Mouse (Mus musculus): ENCODE measurements around the gene Ccdc91. TPM values are rescaled to one million over a fixed set of nuclear protein-coding genes. Genes with fewer than 3 reads are reported as not detected.
A peak's percentile ranks its signal among the peaks of the same experiment; 100 is the strongest.

Ccdc91 gene
- polyA plus RNA-seq, 1 experiment from 2014 or later = 28.5 TPM

DNA sequence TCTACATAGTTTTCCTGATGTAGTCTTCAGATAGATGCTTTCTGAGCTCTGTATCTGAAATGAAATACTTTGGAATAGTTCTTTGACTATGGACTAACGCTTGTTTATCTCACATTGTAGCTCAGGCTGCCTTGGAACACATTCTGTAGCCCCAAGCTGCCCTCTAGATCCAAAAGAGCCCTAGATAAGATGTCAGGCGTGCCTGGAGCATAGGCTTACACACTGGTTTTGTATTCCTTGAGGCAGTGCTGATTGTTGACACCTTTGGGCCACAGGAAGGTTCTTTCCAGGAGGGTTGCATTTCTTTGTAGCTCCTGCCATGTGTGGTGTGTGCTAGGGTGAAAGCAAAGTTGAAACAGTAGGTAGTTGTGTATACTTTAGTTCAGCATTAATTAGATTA is 139.7 kb downstream of the Ccdc91 start:
- Histone ChIP-seq H3K9ac (replicated peaks; ENCODE audit: low read length) (no peak overlapping the region), H3K9me3 (ENCODE audit: low read length) (no peaks in the 10 kb centered on the region; the same call in 1 of the 2 replicates), H3K4me1 (ENCODE audit: insufficient read depth, low read length) (no peaks in the 10 kb centered on the region), H3K4me2 (replicated peaks; ENCODE audit: low read depth, low read length) (no peak overlapping the region), H3K27ac (ENCODE audit: low read length) (no peak overlapping the region), H3K4me3 (ENCODE audit: low read length) (no peak overlapping the region), H3K36me3 (ENCODE audit: insufficient read depth, low read length) (no peaks in the 10 kb centered on the region), H3K27me3 (ENCODE audit: insufficient read depth, low read length) (no peaks in the 10 kb centered on the region)
- WGBS = 76% methylated on average over 2 of the region's 2 CpGs
- ATAC-seq (ENCODE audit: low FRiP score, low TSS enrichment) = no peak

DNA sequence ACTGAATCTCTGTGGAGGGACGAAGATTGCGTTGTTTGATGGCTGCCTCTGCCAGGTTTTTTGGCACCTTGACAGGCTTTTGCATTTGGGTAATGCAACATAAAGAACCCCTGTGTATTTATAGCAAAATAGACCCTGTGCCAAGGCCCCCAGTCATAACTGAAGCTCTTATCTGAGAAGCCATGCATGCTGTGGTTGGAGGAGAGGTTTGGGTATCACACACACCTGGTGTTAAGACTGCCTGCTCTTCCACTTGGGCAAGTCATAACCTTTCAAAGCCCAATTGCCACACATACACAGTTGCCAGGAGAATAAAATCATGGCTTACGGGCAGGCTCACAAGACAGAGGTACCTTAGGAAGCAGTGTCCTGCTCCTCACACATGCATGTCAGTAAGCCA is 147.5 kb downstream of the Ccdc91 start:
- no peak overlapping the region for H3K4me3 ChIP-seq (ENCODE audit: low read length)
- no peaks in the 10 kb centered on the region; the same call in 1 of the 2 replicates for H3K9me3 ChIP-seq (ENCODE audit: low read length)
- no peak overlapping the region for H3K9ac ChIP-seq (replicated peaks; ENCODE audit: low read length)
- no peak for ATAC-seq (ENCODE audit: low FRiP score, low TSS enrichment)
- 0 out of 2 replicates have a peak, but pooled peaks cover 2% of the 10 kb centered on the region for H3K4me1 ChIP-seq (ENCODE audit: insufficient read depth, low read length)
- no peak overlapping the region for H3K27ac ChIP-seq (ENCODE audit: low read length)
- WGBS = 87% methylated on average over 3 of the region's 3 CpGs
- no peak overlapping the region for H3K4me2 ChIP-seq (replicated peaks; ENCODE audit: low read depth, low read length)
- H3K36me3 ChIP-seq (ENCODE audit: insufficient read depth, low read length) = no peaks in the 10 kb centered on the region; the same call in 1 of the 2 replicates
- no peaks in the 10 kb centered on the region for H3K27me3 ChIP-seq (ENCODE audit: insufficient read depth, low read length)

DNA sequence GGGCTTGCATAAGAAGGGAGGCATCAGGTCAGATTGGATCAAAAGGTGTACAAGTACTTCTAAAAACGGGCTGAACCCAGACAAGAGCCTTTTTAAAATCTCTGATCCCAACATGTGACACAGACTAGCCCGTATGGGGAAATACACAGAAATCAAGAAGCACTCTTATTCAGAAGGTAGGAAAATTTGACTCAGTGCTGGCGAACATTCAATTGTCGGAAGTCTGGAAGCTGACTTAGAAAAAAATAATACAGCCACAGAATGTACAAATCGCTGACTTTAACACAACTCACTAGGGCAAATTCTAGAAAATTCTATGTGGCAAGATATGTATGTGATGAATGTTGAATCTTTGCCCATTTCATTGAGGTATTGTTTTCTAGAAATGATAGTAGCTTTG is 160.8 kb downstream of the Ccdc91 start:
- no peak overlapping the region for H3K4me3 ChIP-seq (ENCODE audit: low read length)
- 0 out of 2 replicates have a peak, but pooled peaks cover 4% of the 10 kb centered on the region for H3K36me3 ChIP-seq (ENCODE audit: insufficient read depth, low read length)
- H3K4me1 ChIP-seq (ENCODE audit: insufficient read depth, low read length) = no peaks in the 10 kb centered on the region
- H3K4me2 ChIP-seq (replicated peaks; ENCODE audit: low read depth, low read length) = no peak overlapping the region
- no peak for ATAC-seq (ENCODE audit: low FRiP score, low TSS enrichment)
- no peaks in the 10 kb centered on the region for H3K27me3 ChIP-seq (ENCODE audit: insufficient read depth, low read length)
- H3K9me3 ChIP-seq (ENCODE audit: low read length) = no peaks in the 10 kb centered on the region
- no peak overlapping the region for H3K9ac ChIP-seq (replicated peaks; ENCODE audit: low read length)
- no peak overlapping the region for H3K27ac ChIP-seq (ENCODE audit: low read length)
- WGBS = 81% methylated on average over 5 of the region's 5 CpGs

DNA sequence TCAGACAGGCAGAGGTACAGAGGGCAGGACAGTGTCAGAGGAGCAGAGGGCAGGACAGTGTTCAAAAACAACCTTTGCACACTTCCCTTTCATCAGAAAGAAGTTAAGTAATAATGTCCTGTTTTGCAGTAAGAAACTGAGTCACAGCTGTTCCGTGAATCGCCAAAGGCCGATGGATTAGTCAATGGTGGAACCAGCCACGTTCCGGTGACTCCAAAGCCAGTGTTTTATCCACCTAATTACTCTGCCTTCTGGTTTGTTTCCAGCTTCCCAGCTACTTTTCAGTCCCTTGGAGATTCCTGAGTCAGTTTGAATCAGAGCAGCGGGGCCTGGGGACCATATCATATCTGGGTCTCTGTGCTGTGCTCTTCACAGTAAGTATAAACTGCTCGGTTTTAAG is 168.2 kb downstream of the Ccdc91 start:
- Histone ChIP-seq H3K27ac (ENCODE audit: low read length) (no peak overlapping the region), H3K4me2 (replicated peaks; ENCODE audit: low read depth, low read length) (no peak overlapping the region), H3K27me3 (ENCODE audit: insufficient read depth, low read length) (no peaks in the 10 kb centered on the region), H3K36me3 (ENCODE audit: insufficient read depth, low read length) (no peaks in the 10 kb centered on the region), H3K4me1 (ENCODE audit: insufficient read depth, low read length) (no peaks in the 10 kb centered on the region), H3K9me3 (ENCODE audit: low read length) (no peaks in the 10 kb centered on the region), H3K9ac (replicated peaks; ENCODE audit: low read length) (no peak overlapping the region), H3K4me3 (ENCODE audit: low read length) (no peak overlapping the region)
- no peak for ATAC-seq (ENCODE audit: low FRiP score, low TSS enrichment)
- 88% methylated on average over 7 of the region's 7 CpGs for WGBS

DNA sequence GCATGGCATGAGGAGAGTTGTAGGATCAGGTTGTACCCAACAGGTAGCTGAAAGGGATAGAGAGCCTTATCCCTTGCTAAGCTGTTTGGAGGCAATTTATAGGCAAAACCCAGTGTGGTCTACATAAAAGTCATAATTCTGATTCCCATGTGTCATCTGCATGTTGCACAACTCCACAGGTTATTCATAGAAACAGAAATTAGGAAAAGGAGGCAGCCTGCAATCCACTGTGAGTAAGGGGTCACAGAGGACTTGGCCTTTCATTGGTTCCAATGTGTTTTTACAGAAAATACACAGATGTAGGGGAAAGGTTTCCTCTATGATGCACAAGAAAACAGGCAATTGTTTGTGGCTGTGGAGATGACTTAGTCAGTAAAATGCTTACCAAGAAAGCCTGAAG is 168.8 kb downstream of the Ccdc91 start:
- no peaks in the 10 kb centered on the region for H3K9me3 ChIP-seq (ENCODE audit: low read length)
- no peak overlapping the region for H3K9ac ChIP-seq (replicated peaks; ENCODE audit: low read length)
- H3K4me3 ChIP-seq (ENCODE audit: low read length) = no peak overlapping the region
- no peak overlapping the region for H3K4me2 ChIP-seq (replicated peaks; ENCODE audit: low read depth, low read length)
- ATAC-seq (ENCODE audit: low FRiP score, low TSS enrichment) = no peak
- H3K36me3 ChIP-seq (ENCODE audit: insufficient read depth, low read length) = no peaks in the 10 kb centered on the region
- no peak overlapping the region for H3K27ac ChIP-seq (ENCODE audit: low read length)
- H3K4me1 ChIP-seq (ENCODE audit: insufficient read depth, low read length) = no peaks in the 10 kb centered on the region
- H3K27me3 ChIP-seq (ENCODE audit: insufficient read depth, low read length) = no peaks in the 10 kb centered on the region

DNA sequence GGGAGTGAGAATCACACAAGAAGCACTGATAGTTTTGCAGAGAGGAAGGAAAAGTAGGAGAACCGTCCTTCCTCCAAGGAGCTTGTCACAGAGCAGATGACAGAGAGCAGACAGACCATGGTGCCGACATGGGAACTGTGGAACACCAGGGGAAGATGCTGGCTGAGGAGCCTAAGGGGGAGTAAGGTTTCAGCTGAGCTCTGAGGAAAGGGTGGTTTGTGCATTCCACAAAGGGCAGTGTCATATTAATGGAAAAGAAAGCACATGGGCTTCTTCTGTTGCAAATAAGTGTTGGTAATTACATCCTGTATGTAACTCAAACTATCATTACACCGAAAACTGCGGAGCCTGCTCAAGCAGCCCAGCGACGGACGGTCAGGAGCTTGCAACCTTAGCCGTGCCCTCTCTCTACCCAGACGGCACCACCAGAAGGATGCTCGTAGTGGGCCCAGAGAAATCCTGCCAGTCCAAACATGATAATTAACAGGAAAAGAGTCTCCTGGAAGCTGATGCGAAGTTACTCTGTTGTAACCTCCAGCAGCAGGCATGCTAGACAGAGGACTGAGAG is 170.9 kb downstream of the Ccdc91 start:
- no peaks in the 10 kb centered on the region for H3K36me3 ChIP-seq (ENCODE audit: insufficient read depth, low read length)
- no peaks in the 10 kb centered on the region for H3K27me3 ChIP-seq (ENCODE audit: insufficient read depth, low read length)
- H3K4me3 ChIP-seq (ENCODE audit: low read length) = no peak overlapping the region
- ATAC-seq (ENCODE audit: low FRiP score, low TSS enrichment) = peak; percentile 44; the same call in 1 of the 2 replicates
- no peak overlapping the region for H3K9ac ChIP-seq (replicated peaks; ENCODE audit: low read length)
- no peak overlapping the region for H3K27ac ChIP-seq (ENCODE audit: low read length)
- 46% methylated on average over 11 of the region's 11 CpGs for WGBS
- no peaks in the 10 kb centered on the region for H3K4me1 ChIP-seq (ENCODE audit: insufficient read depth, low read length)
- no peaks in the 10 kb centered on the region for H3K9me3 ChIP-seq (ENCODE audit: low read length)
- H3K4me2 ChIP-seq (replicated peaks; ENCODE audit: low read depth, low read length) = no peak overlapping the region

DNA sequence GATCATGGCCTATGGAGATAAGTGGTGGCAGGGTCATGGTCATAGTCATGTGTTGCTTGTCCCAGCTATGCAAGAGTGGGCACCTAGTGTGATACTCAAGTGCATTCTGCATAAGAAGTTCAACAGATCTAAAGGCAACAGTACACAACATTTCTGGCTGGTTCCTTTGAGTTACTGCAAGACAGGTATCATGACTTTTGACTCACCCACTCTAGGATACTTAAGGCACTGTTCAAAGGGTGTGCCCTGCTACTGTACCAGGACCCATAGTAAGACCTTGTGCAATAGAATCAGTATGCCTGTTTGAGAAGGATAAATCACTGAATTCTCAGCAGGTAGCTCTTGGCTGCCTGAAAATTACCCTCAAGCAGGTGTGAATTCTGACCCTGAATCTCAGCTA is 182.4 kb downstream of the Ccdc91 start:
- Histone ChIP-seq H3K27ac (ENCODE audit: low read length) (no peak overlapping the region), H3K9me3 (ENCODE audit: low read length) (no peaks in the 10 kb centered on the region), H3K27me3 (ENCODE audit: insufficient read depth, low read length) (no peaks in the 10 kb centered on the region), H3K36me3 (ENCODE audit: insufficient read depth, low read length) (no peaks in the 10 kb centered on the region), H3K9ac (replicated peaks; ENCODE audit: low read length) (no peak overlapping the region), H3K4me1 (ENCODE audit: insufficient read depth, low read length) (no peaks in the 10 kb centered on the region), H3K4me3 (ENCODE audit: low read length) (no peak overlapping the region), H3K4me2 (replicated peaks; ENCODE audit: low read depth, low read length) (no peak overlapping the region)
- no peak for ATAC-seq (ENCODE audit: low FRiP score, low TSS enrichment)

DNA sequence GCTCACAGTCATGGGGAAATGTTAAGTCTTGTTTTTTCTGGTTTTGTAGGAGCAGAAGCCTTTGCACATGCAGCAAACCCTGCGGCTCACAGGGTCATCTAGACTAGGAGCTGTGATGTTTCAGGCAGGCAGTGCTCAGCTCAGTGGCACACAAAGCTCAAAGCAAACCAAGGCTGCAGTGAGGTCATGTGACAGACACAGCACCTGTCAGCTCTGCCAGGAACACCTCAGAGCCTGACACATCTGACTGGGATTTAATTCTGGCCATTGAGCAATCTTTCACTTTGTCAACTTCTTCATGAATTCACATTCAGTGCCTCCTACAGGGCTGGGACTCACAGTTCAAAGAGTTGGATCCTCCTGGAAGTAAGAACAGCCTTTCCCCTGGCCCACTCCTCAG is 185.1 kb downstream of the Ccdc91 start:
- H3K4me3 ChIP-seq (ENCODE audit: low read length) = no peak overlapping the region
- H3K9me3 ChIP-seq (ENCODE audit: low read length) = no peaks in the 10 kb centered on the region
- H3K27me3 ChIP-seq (ENCODE audit: insufficient read depth, low read length) = no peaks in the 10 kb centered on the region
- no peaks in the 10 kb centered on the region for H3K4me1 ChIP-seq (ENCODE audit: insufficient read depth, low read length)
- no peak for ATAC-seq (ENCODE audit: low FRiP score, low TSS enrichment)
- no peaks in the 10 kb centered on the region for H3K36me3 ChIP-seq (ENCODE audit: insufficient read depth, low read length)
- WGBS = 72% methylated on average over 1 of the region's 1 CpGs
- H3K9ac ChIP-seq (replicated peaks; ENCODE audit: low read length) = no peak overlapping the region
- H3K4me2 ChIP-seq (replicated peaks; ENCODE audit: low read depth, low read length) = no peak overlapping the region
- H3K27ac ChIP-seq (ENCODE audit: low read length) = no peak overlapping the region

DNA sequence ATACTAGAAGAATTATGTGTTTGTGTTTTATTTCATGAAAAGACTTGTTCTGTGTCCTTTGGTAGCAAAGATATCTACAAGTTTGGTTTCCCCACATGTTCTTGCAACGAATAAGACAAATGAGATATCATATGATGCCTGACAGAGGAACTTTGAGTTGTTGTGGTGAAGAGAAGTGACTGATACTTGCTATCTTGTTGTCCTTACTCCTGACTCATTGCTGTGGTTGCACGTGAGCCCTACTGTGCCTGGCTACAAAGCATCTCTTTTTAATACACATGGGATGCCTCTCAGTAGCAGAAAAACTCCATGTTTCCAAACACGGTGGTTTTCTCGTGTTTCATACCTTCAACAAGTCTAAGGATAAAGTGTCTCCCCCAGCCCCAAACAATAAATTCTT is 186.2 kb downstream of the Ccdc91 start:
- WGBS = 48% methylated on average over 4 of the region's 4 CpGs
- Histone ChIP-seq H3K4me1 (ENCODE audit: insufficient read depth, low read length) (no peaks in the 10 kb centered on the region), H3K9ac (replicated peaks; ENCODE audit: low read length) (no peak overlapping the region), H3K27me3 (ENCODE audit: insufficient read depth, low read length) (no peaks in the 10 kb centered on the region), H3K9me3 (ENCODE audit: low read length) (no peaks in the 10 kb centered on the region), H3K4me3 (ENCODE audit: low read length) (no peak overlapping the region), H3K4me2 (replicated peaks; ENCODE audit: low read depth, low read length) (no peak overlapping the region), H3K36me3 (ENCODE audit: insufficient read depth, low read length) (no peaks in the 10 kb centered on the region), H3K27ac (ENCODE audit: low read length) (no peak overlapping the region)
- no peak for ATAC-seq (ENCODE audit: low FRiP score, low TSS enrichment)

DNA sequence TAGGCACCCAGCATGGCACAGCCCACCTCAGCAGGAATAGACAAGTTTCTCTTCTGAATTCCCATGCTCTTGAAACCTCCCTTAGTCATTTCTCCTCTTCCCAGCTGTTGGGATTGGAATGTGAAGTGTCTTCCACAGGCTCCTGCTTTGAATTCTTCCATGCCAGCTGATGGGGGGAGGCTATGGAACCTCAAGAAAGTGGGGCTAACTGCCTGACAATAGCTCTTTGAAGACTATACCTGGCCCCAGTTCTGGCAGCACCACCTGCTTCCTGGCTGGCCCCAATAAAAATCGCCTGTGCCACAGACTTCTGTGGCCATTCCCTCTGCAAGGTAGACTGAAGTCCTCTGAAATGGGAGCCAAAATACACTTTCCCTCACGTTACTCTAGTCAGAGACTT is 187.0 kb downstream of the Ccdc91 start:
- WGBS = 81% methylated on average over 2 of the region's 2 CpGs
- no peaks in the 10 kb centered on the region for H3K27me3 ChIP-seq (ENCODE audit: insufficient read depth, low read length)

More for the DNA sequence above, 187.0 kb downstream of the Ccdc91 start:
- H3K4me2 ChIP-seq (replicated peaks; ENCODE audit: low read depth, low read length) = no peak overlapping the region
- H3K36me3 ChIP-seq (ENCODE audit: insufficient read depth, low read length) = no peaks in the 10 kb centered on the region
- no peak overlapping the region for H3K9ac ChIP-seq (replicated peaks; ENCODE audit: low read length)
- H3K4me1 ChIP-seq (ENCODE audit: insufficient read depth, low read length) = no peaks in the 10 kb centered on the region
- ATAC-seq (ENCODE audit: low FRiP score, low TSS enrichment) = no peak
- no peak overlapping the region for H3K4me3 ChIP-seq (ENCODE audit: low read length)
- H3K9me3 ChIP-seq (ENCODE audit: low read length) = no peaks in the 10 kb centered on the region
- no peak overlapping the region for H3K27ac ChIP-seq (ENCODE audit: low read length)
